Mouse (Mus musculus): ENCODE data around the gene Dnlz. TPM values are rescaled to one million over a fixed set of nuclear protein-coding genes. Genes with fewer than 3 reads are reported as not detected.

Dnlz gene
- total RNA-seq, 2 experiments from 2014 or later, result 14.8 to 16.3 TPM

DNA sequence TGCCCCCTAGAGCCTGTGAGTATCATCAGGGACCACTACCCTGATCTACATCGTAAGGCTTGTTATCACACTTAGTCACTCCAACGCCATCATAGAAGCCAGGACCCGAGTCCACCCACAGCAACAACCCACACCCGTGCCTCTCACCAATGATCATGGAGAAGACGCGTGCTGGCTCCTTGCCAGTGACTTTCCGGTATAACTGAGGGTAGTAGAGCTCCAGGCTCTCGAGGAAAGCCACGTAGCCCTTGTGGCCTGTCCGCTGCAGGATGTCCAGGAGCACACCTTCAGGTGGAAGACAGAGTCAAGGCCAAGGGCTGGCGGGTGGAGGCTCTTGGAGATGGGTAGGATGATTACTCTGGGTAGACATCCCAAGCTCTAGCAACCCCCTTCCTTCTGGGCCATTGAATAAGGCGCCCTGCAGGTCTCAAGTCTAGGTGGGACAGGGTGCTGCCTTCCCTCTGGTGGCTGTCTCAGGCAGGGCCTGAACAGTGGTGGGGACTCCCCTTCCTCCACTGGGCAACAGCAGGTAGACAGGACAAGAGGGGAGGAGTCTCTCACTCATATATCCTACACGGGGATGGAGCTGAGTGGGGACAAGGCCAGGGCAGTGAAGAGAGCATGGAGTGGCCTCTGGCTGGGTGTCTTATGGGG, 6.9 kb upstream of the Dnlz start:
- peak in 1 of 2 experiments; percentile 11 for DNase-seq
- intact Hi-C loops (cut with DNase I), result no loop called here

GRCm38 (mm10) chr2:26357484-26357883, 5.6 kb upstream of the Dnlz start:
- intact Hi-C loops (cut with DNase I), result no loop called here

GRCm38 (mm10) chr2:26356678-26357077, 4.8 kb upstream of the Dnlz start:
- intact Hi-C loops (cut with DNase I), result no loop called here
- DNase-seq, result peak in 1 of 2 experiments; percentile 6

More at GRCm38 (mm10) chr2:26357484-26357883, 5.6 kb upstream of the Dnlz start:
- peak in 1 of 2 experiments; percentile 14 for DNase-seq

DNA sequence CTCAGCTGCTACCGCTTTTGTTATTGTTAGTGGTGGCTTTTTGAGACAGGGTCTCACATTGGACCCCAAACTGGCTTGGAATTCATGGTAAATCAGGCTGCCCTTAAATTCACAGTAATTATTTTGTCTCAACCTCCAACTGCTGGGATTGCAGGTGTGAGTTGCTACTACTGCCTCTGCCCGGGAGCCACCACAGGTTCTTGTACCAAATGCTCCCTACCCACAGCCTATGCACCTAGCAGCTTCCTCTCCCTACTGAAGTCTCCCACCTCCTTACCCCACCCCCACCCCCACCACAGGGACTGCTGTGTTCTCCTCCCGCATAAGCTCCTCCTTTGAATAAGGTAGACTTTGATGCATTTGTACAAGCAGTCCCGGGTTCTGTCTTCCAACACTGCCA, 4.3 kb upstream of the Dnlz start:
- no peak for DNase-seq
- intact Hi-C loops (cut with DNase I), result no loop called here

GRCm38 (mm10) chr2:26354401-26354800, 2.5 kb upstream of the Dnlz start:
- no peak for DNase-seq
- intact Hi-C loops (cut with DNase I), result loop anchor here (5.0 kb wide), 1 partner anchor 37 kb away; the partner anchor contains the start of gene Gpsm1

- DNase-seq, result no peak
- intact Hi-C loops (cut with DNase I), result loop anchor here (2.0 to 5.0 kb wide), 3 partner anchors 36 to 55 kb away; partner anchors contain the start of genes Gpsm1 and Inpp5e
Observed at GRCm38 (mm10) chr2:26353066-26353980, 1.4 kb upstream of the Dnlz start.

- intact Hi-C loops (cut with DNase I), result loop anchor here (1.0 to 5.0 kb wide), 4 partner anchors 27 to 56 kb away; partner anchors contain the start of genes Gpsm1 and Inpp5e
- no peak for DNase-seq
Observed at GRCm38 (mm10) chr2:26352291-26352910, 491 bp upstream of the Dnlz start.

GRCm38 (mm10) chr2:26348241-26348640, 3.7 kb downstream of the Dnlz start:
- no peak for DNase-seq
- intact Hi-C loops (cut with DNase I), result no loop called here

DNA sequence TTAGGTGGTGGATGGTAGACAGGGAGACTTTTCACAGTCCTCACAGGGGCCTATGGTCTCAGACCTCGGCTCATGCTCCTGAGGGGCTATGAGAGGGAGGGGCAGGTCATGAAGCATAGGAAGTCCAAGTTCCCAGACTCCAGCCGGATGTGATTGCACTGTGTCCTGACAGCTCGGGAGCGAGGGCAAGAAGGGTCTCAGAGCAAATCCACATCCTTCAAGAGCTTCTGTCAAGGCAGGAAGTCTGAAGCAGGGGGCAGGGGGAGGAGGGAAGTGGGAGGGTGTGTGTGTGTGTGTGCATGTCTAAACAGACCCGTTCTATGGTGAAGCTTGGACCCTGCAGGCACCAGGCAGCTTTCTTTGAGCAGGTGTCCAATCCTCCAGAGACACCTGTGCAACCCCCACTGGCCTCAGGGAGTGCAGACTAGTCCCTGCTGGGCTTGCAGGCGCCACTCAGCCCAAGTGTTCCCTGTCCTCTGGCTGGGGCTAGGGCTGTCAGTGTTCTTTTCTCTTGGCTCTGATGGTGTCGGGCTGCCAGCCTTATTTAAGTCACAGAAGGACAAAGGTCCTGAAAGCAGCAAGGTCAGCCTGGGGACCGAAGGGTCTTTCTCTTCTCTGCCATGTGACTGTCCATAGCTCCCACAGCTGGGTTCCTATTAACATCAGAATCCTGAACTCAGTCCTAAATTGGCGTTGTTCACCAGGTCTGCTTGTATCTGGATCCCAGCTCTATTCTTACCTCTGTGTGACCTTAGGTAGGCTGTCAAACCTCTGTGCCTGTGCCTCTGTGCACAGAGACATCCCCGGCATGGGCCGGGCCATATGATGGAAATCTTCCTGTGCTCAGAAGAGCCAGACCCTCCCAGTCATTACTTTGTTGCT, 9.1 kb downstream of the Dnlz start:
- intact Hi-C loops (cut with DNase I), result no loop called here
- no peak for DNase-seq

DNA sequence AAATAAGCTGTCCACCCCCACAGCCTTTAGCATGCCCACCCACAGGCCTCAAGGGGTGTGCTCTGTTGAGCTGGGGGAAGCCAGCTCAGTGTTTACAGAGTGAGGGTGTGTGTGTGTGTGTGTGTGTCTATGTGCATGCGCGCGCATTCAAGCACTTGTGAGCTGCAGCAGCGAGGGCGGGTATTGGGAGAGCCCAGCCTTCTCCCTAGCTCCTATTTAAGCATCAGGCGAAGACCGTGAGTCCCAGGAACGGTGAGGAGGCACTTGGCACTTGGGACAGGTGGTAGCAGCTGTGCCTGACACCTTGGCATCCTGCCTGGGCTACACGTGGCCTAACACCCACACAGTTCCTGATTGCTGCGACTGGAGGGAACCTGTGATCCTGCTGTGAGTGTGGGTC, 9.9 kb downstream of the Dnlz start:
- intact Hi-C loops (cut with DNase I), result no loop called here

DNA sequence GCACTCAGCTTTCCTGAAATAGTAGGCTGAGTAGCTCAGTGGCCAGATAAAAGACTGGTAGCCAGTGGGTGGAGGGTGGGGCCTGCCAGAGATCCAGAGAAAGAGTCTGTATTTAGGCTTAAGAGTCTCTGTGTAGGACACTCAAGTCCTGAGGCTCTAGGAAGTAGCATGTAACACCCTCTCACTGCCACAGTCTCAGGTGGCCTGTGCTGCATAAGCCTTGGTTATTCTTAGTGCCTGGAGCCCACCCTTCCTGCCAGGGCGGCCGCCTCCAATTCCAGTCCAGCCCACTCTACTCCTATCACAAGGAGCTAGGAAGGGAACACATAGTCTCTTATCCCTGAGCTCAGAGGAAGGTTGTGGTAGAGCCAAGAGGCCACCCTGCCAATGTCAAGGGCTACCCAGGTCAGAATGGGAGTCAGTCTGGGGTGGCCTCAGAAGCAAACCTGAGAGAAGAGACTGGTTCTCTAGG, 10.4 kb downstream of the Dnlz start:
- DNase-seq, result peak in 1 of 2 experiments; percentile 72
- intact Hi-C loops (cut with DNase I), result no loop called here

More for the DNA sequence above, 9.9 kb downstream of the Dnlz start:
- peak; percentile 92 to 94 for DNase-seq

DNA sequence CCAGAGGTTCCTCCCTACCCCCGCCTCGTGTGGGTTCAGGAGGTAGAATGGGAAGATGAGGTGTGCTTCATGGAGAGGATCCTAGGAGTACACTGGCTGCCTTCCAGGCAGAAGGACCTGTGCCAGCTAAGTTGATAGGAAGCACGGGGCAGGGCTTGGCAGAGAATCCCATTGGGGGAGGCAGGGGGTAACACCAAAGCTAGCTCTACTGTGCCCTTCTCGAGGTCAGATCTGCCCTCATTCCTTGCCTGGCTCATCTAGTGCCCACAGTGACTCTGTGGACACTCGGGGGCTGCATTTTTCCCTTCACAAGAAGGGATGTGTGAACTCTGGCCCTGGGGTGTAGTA, 12.7 kb downstream of the Dnlz start:
- intact Hi-C loops (cut with DNase I), result no loop called here
- DNase-seq, result peak; percentile 92 to 93

DNA sequence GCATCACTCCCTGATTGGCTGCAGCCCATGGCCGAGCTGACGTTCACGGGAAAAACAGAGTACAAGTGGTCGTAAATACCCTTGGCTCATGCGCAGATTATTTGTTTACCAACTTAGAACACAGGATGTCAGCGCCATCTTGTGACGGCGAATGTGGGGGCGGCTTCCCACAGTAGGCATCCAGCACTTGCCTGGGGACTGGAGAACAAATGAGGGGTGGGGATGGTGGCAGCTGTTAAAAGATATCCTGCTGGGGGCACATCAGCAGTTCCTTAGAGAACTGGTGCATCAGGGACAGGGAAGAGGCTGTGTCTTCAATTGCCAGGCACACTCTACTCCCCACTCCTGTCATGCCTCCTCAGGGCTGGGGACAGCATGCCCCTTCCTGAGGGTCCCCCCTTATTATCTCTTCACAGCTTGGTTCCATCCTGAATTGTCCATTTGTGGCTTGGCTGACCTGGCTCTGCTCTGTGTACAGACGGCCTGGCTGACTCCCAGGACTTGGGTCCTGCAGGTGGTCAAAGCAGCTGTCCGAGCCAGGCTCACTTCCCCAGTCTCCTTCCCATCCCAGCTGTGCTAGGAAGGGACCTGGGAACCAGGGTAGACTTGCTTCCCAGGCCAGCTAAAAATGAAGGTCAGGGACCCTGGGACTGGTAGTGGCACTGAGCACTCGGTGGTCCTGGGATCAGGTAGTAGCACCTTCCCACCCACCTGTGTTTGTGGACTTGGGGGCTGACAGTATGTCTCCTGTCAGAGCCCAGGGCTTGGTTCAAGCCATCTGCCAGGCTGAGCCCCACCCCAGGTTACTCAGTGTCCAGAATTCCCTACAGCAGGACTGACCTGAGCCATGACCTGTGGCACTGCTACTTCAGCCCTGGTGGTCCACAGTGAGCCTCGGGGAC, 13.4 kb downstream of the Dnlz start:
- DNase-seq, result no peak
- intact Hi-C loops (cut with DNase I), result no loop called here

DNA sequence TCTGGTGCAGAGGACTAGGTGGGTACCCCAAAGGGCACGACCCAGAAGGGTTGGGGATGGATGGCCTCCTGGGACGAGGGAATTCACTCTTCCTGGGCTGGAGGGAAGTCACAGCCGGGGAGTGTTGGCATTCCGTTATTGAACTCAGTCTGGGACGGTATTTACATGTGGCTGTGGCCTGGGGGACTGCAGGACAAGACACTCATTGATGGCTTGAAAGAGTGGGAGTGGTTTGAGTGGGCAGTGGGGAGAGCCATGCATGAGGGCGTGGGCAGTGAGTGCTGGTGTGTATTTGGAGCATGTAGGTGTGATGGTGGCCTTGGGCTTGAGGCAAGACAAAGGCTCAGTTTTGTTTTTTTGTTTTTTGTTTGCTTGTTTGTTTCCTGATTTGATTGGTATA, 21.2 kb downstream of the Dnlz start:
- DNase-seq, result no peak
- intact Hi-C loops (cut with DNase I), result no loop called here

GRCm38 (mm10) chr2:26330056-26330468, 21.8 kb downstream of the Dnlz start:
- intact Hi-C loops (cut with DNase I), result no loop called here
- DNase-seq, result no peak

- peak; percentile 87 to 91 for DNase-seq
- intact Hi-C loops (cut with DNase I), result loop anchor here (5.0 to 10.0 kb wide), 2 partner anchors 78 to 235 kb away; partner anchors contain the start of gene Inpp5e
Observed at GRCm38 (mm10) chr2:26329402-26329801, 22.5 kb downstream of the Dnlz start.

DNA sequence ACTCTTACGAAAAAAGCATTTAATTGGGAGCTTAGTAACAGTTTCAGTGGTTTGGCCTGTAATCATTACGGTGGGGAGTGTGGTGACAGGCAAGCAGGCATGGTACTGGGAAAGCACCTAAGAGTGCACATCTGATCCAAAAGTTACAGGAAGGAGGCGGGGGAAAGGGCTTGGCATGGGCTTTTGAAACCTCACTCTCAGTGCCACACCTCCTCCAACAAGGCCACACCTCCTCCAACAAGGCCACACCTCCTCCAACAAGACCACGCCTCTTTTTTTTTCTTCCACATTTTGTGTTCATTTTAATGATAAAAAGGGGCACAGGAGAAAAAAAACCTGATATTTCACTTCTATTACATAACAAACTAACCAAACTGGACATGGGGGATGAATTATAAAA, 24.1 kb downstream of the Dnlz start:
- intact Hi-C loops (cut with DNase I), result loop anchor here (5.0 to 10.0 kb wide), 2 partner anchors 79 to 237 kb away; partner anchors contain the start of gene Inpp5e
- no peak for DNase-seq

GRCm38 (mm10) chr2:26325386-26326181, 26.3 kb downstream of the Dnlz start:
- DNase-seq, result peak; percentile 76 to 79
- intact Hi-C loops (cut with DNase I), result loop anchor here (1.0 to 10.0 kb wide), 3 partner anchors 27 to 239 kb away; partner anchors contain the start of genes Dnlz and Inpp5e

Measured in heart, postnatal 10 days (tissue).